Mouse (Mus musculus) lung, adult 18-20 months (tissue): ENCODE measurements around the gene Itgbl1.
"Not testable (repeated sequence)": the region's sequence is repeated elsewhere in the genome, so short reads cannot be mapped to it uniquely, and the experiment has no call there.

ENCODE experiments used
- DNase-seq, 2 experiments: peaks; one replicate each; pipeline ENCODE4 v3.0.0; 2022; ENCODE audit warnings: mixed read lengths in 2 of 2

Itgbl1 gene

DNA sequence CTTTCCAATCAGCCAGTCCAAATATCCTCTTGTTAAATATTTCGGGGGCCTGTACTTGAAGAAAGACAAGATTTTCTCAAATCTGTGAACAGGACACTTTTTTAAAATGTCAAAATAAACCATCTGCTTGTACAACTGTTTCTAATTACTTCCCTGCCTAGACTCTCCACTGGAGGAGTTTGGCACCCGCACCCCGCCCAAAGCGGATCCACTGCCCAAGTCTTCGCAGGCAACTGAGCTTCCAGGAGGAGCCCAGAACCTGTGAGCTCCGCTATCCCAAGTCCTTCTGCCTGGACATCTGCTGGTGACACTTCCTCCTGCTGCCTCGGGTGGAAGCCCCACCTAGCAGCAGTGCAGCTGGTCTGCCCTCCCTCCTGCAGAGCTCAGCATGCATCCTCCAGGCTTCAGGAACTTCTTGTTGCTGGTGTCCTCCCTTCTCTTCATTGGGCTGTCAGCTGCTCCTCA lies at the start of gene Itgbl1:
TSS of gene Itgbl1 (plus strand) at position 51 of the 465 bp plus-strand sequence.
- DNase-seq = no peak

DNA sequence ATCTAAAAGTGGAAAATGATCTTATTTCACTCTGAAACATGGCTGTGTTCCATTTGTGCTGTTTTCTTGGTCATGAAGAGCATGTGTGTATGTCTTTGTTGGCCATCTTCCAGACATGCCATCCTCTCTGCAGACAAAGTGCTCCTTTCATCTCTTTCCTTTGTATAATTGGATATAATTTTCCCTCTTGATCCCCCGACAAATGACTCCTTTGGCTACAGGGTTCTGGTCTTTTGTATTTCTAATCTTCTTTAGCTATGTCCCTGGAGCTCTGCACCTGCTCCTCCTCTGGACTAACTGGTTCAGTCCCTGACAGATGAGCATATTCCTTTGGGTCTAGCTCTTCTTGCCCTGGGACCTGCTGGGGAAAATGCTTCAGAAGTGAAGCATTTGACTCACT lies 36.8 kb upstream of the Itgbl1 start:
- no peak for DNase-seq

DNA sequence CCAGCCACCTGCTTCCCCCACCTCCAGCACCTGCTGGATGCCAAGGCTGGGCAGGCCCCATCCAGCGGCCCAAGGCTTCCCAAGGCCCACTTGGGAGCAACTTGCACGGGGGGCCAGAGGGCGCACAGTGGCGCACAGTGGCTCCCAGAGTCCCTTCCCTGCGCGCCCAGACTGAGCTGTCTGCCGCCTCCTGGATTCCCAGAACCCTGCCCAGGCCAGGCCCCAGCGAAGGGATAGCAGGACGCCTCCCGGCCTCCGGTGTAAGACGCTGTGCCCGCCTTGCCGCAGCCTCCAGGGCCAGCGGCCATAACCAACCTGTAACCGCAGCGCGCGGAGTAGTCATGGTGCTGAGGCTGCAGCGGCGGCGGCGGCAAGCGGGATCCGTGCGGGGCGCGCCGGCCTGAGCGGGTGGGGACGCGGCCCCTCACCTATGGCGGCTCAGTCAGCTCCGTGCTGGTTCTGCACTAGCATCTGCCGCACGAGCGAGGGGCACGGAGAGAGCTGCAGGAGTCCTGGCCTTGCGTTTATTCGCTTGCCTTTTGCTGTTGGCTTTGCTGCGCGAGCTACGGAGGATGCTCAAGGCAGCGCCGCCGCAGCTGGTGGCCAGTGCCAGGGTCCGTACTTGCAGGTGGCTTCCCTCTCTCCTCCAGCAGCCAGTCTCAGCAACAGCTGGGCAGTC lies 33.1 kb upstream of the Itgbl1 start, which contains the start of gene Nalcn:
TSS of gene Nalcn (minus strand) at position 644 of the 679 bp plus-strand sequence.
- DNase-seq = no peak

DNA sequence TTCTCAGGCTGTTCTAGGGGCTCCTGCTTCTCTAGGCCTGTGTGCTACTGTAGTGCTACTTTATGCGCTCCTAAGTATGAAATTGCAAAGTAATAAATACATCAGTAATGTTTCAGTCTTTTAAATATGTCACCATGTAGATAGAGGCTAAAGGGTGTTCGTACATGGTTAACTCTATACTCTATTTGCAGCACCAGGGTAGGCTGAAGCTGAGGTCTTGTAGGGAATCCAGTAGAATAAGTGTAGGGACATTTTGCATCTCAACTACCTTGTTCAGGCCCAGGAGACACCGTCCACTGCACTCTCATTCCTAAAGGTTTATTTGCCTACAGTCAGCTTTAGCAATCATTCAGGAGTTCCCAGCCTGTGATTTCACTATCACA lies 32.6 kb upstream of the Itgbl1 start:
- DNase-seq = no peak

DNA sequence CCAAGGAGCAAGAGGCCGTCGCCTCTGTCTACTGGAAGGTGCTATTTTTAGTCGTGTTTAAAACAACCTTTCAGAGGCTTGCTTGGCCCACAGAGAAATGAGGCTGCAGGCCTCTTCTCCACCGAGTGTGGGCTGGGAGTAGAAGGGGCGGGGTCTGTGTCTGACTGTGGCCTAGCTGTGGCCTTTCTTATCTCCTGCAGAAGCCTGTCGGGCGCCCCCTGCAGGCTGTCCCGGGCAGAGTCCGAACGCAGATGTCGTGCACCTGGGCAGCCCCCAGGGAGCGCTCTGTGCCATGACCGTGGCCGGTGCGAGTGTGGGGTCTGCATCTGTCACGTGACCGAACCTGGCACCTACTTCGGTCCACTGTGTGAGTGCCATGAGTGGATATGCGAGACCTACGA lies 1.3 kb downstream of the Itgbl1 start:
- peak; percentile 4 to 9 for DNase-seq

DNA sequence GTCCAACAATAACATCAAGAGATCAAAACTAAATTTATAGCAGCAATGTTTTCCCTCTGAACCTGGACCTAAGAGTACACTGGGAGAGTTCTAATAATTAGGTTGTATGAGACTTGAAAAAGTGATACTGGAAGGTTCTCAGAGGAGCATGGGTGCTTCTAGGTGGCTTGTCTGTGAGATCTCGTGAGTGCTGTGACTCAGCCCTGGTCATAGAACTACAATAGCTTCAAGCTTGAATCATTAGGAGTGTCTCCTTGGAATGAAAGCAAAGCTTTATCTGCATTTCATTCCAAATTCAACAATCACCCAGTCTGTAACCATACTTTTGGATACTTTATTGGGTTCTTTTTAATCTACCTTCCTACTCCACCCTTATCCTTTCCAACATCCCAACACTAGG lies 2.6 kb downstream of the Itgbl1 start:
- no peak for DNase-seq

DNA sequence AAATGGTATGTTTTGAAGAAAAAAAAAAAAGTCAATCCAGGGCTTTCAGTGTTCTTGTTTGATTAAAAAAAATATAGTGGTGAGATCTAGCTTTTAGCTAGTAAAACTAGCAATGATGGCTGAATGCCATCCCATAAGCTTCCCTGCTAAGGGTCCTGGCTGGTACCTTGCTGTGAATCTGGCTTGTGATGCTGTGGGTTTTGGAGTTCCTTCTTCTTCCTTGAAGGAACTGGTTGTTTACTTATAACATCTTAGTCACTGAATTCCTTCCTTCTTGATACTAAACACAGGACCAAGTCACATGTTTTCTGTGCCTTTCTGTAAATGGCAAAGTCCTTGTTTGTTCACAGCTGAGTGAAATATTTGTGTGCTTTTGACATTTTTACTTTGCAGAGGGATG lies 3.4 kb downstream of the Itgbl1 start:
- DNase-seq = no peak

DNA sequence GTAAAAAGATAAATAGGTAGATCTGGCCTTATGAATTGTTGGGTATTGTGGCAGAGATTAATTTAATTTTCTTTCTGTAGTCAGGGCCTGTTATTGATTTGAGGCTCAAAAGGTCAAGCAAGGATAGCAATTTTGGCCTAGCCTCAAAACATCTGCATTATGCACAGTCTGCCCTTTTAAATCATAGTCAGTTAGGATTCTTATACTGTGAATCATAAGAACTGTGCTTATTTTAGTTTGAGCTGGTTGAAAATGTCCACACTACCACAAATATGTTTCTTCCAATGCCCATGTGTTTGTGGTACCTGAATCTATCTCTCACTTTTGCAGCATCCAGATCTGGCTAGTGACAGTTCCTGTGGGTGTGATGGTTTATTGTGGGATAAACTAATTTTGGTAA lies 4.7 kb downstream of the Itgbl1 start:
- DNase-seq = no peak

DNA sequence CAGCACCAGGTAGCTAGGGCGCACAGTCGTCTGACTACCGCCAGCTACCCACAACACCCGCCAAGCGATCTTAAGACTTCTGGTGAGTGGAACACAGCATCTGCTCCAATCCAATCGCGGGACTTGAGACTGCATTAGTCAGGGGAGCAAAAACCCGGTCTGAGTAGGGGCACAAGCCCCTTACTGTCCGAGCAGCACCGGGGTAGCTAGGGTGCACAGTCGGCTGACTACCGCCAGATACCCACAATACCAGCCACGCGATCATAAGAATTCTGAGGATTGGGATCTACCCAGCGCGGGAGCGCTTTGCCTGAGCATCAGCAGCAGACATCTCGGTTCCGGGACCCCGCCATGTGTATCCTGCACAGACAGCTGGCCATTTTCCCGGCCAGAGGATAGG lies 11.3 kb downstream of the Itgbl1 start:
- DNase-seq = not testable (repeated sequence)

DNA sequence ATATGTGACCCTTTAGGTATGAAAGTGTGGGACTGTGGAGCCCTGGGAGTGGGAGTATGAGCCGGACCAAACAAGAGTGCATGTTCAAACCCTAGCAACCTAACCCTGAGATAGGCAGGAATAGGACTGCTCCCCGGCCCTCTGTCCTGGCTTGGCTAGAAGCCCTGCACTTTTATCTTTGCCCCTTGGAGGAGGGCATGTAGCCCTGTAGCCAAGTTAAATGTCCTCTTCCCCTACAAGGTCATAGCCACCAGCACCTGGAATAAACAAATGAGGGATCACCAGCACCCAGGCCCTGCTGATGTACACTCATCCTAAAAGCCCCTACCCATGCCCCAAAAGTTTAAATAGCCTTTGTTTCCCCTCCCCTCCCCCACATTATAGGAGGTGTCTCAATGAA lies 18.3 kb downstream of the Itgbl1 start:
- DNase-seq = no peak

DNA sequence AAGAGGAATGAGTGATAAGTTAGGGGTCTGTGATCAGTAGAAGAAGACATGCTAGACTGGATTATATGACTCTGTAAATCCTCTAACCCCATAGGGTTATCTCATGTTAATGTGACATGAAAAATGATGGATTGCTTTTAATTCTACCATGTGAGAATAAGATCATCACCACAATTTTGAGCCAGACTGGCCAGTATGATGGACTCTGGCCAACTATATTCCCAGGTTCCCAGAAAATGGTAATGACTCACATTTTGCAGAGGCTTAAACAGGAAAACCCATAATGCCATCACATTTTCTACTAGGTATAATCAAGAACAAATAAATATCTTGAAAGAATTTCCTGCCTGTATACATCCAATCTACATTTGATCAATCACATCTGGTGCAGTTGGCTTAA lies 55.0 kb downstream of the Itgbl1 start:
- no peak for DNase-seq

DNA sequence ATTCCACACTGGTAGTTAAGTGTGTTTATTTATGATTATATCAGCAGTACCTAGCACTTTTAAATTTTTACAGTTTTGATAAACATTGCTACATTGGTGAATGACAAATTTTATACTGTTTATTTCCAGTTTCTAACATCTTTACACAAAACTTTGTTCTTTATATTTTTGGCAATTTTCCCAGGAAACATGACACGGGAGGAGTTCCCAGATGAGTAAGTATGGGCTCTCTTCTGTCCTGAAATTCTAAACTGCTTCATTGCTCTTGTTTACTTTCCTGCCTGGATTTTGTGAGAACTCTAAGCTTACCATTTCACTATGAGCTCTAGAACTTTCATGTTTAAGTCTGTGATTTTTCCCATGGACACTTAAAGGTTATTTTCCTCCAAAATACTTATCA lies 82.3 kb downstream of the Itgbl1 start:
- no peak for DNase-seq

DNA sequence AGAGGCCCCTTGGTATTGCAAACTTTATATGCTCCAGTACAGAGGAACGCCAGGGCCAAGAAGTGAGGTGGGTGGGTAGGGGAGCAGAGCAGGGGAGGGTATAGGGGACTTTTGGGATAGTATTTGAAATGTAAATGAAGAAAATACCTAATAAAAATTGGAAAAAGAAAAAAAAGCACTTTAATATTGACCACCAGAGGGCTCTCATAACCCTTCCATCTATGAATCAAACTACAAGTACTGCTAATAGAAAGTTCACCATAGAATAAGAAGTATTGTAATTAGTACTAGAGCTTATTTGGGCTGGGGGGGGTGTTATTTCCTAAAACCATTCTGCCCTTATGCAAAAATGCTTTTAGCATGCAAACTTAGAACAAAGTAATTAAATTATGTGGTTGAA lies 91.2 kb downstream of the Itgbl1 start:
- DNase-seq = no peak

DNA sequence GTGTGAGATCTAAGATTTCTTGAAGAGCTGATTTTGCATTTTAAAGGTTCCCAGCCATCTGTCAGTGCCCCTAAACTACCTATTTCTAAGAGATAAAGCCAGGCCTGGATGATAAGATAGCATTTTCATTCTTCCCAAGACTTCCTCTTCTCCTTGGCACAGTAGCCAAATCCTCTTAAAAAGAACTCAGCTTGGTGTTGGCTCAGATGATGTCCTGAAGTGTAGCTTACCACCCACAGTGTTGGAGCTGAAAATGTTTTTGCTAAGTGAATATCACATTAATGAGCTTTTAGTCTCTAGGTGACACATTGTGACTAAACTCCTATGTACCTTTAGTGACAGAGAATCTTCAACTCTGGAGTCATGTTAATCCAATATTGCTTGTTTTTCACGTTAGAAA lies 99.8 kb downstream of the Itgbl1 start:
- DNase-seq = no peak

DNA sequence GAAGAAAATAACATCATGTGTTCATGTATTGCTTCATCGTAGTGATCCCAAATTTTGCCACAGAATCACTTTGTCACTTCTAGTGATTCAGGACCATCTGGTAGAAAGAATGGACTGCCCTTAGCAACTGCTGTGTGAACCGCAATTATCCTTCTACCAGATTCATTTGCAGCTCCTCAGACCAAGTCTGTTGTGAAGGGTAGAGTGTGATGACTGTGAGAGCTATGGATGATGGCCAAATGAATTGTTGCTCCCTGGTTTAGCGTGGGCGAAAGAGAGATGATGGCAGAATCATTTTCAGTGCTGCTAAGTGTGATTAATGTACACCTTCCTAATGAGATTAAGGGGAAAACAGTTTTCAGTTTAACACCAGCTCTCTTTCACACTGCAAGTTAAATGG lies 100.3 kb downstream of the Itgbl1 start:
- DNase-seq = no peak

DNA sequence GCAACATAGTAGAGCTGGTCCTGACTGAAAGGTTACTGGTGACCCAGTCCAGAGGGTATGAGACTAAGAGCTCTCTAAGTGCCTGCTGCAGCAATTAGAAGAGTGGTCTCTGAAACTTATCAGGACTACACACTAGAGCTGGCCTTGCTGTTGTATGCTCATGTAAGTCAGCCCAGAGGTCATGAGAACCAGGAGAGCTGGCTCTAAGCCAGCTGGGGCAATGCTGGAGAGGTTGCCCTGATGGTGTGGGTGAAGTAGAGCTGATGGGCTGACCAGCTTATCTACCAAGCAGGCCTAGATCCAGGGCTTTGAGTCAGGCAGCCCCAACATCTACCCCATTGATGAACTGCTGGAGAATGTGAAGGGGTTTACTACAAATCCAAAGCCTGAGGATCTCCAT lies 142.0 kb downstream of the Itgbl1 start:
- DNase-seq = no peak

DNA sequence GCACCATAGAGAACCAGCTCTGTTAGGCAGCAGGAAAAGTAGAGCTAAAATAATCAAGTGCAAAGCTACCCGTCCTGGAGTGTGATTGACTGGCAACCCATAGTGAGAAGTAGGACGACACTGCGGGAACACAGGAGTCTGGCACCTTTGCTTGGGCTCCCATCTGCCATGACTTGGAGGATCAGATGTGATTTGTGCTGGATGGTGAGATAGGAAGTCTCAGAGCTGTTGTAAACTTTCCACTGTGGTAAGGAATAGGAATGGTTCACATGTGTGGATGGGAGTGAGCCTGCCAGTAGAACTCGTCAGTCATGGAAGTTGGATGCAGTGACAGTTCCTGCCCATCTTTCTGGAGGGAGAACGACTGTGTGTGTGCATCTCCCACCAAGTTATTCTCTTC lies 177.9 kb downstream of the Itgbl1 start:
- no peak for DNase-seq

DNA sequence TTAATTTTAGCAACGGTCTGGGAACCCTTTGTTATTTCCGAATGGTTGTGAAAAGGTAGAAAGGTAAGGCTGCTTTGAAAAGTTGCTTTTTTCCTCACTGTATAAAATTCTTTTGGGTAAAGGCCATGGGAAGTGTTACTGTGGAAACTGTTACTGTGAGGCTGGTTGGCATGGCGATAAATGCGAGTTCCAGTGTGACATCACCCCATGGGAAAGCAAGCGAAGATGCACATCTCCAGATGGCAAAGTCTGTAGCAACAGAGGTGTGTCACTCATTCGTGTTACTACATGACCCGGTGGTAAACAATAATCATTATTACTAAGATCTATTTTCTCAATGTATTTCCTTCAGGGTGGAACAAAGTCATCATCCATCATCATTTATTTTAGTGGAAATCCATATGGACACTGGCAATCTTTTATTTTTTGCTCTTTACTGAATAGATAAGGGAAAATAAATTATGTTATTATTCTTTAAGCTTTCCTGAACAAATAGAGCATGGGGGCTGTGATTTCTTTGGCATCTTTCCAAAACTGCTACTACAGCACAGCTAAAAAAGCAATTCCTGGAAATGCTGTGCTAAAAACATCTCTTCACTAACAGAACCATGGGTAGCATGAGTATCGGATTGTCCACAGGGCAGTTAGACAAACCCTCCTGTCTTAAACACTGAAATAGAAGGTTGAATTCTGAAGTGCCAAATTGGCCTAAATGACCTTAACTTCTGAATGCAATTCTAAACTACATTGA lies 184.1 kb downstream of the Itgbl1 start:
- no peak for DNase-seq

DNA sequence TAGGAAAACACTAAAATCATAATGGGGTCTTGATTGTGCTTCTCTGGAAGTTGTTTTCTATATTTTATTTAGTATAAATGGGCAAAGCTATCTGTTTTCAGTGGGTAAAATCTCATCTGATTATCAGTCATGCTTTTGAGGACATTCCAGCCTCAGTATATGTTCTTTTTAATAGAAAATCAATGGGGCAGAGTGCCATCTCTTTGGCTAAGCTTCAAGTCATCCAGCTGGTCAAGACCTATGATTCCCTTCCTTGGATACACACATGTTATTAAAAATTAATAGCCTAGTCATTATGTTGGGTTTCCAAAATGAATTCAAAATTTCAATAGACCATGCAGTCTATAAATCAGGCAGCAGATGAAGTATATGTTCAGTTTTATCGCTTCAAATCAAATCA lies 204.8 kb downstream of the Itgbl1 start:
- no peak for DNase-seq

DNA sequence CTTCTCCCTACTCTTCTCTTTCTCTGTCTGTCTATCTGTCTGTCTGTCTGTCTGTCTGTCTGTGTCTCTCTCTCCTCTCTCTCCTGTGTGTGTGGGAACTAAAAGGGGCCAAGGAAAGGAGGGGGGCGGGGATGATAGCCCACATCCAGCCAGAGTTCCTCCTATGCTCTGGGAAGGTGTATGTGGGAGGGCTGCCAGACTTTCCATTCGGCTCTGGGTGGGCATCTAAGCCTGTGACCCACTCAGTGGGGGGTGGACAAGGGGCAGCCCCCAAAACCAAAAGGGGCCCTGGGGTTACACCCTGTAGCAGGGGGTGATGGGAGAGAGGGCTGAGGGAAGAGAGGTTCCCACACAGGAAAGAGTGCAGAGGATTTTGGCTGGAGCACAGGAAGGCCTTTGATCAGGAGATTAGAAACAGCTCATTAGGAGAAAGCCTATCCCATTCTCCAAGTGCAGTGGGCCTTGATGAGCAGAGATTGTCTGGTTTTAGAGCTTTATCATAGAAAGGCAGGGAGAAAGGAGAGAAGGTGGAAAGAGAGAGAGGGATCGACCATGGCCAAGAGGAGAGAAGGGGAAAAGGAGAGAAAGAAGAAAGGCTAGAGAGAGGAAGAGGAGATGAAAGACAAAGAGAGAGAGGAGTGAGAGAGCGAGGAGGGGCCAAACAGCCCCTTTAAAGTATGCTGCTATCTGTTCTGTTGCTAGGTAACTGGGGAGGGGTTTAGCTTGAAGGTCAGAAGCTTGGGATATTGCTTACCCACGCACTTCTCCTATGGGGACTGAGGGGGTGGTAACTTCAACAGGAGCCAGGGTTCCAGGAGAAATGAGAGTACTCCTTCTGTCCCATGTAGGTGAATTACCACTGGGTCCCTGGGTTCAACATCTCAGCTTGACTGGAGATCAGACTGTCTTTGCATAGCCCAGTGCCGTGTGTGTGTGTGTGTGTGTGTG lies 206.3 kb downstream of the Itgbl1 start:
- DNase-seq = no peak

DNA sequence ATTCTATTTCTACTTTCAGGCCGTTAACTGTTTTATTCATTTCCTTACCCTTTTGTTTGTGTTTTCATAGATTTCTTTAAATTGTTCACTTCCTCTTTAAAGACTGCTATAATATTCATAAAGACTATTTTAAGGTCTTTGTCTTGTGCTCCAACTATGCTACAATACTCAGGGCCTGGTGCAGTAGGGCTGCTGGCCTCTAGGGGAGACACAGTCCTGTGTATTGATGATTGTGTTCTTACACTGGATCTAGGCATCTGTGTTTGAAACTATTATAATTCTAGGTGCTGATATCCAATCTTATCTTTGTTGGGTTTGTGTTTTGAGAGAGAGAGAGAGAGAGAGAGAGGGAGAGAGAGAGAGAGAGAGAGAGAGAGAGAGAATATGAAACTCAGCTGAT lies 268.1 kb downstream of the Itgbl1 start:
- DNase-seq = no peak

DNA sequence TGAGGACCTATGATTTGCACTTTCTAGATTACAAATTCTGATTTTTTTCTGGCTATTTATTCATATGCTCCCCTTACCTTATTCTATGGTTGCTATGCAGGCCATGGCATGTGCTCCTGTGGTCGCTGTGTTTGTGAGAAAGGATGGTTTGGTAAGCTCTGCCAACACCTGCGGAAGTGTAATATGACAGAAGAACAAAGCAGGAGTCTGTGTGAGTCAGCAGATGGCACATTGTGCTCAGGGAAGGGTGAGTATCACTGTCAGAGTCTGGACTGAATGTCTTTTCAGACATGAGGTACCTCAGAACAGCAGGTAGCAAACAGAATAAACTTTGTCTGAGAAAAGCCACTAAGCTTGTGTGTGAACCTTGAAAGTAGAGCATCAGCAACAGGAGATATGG lies 306.8 kb downstream of the Itgbl1 start:
- no peak for DNase-seq

DNA sequence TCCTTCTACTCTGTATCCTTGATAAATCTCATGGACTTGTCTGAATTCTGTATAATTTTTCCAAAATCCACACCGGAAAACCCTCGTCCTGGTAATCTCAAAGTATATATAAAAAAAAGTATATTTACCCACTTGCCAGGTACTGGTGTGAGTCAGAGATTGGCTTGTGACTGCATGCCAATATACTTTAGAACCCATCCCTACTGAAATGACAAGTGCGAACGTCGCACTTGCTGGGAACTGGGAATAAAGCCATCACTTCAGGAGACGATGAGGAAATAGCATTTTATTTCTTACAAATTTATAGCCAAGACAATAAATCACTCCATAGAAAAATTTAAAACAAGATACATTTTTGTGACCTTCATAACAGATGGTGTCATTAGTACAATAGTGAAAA lies 308.2 kb downstream of the Itgbl1 start:
- DNase-seq = no peak
